Mouse (Mus musculus) layer of hippocampus, postnatal 25 days (tissue): Measurements from ENCODE around the gene Gsdmc4. TPM values are rescaled to one million over a fixed set of nuclear protein-coding genes. Genes with fewer than 3 reads are reported as not detected.
A peak's percentile ranks its signal among the peaks of the same experiment; 100 is the strongest.
"Not testable (repeated sequence)": the region's sequence is repeated elsewhere in the genome, so short reads cannot be mapped to it uniquely, and the experiment has no call there.

Experiments
- DNase-seq, 2 experiments: peaks; one replicate each; pipeline ENCODE4 v3.0.0; 2022; ENCODE audit warnings: mixed read lengths in 2 of 2, low spot score in 1 of 2; ENCODE audit errors: extremely low spot score in 1 of 2
- total RNA-seq, 2 experiments: library from RNA; stranded (reverse); gene quantifications; 2 replicates each; pipeline ENCODE4 v1.2.3; 2021

Gsdmc4 gene
- total RNA-seq = not detected

- not testable (repeated sequence) for DNase-seq
These were observed at the start of gene Gsdmc4 for GRCm38 (mm10) chr15:63912197-63912596. TSS of gene Gsdmc4 (minus strand) at chr15:63912297.

GRCm38 (mm10) chr15:63960542-63960941 lies 48.4 kb upstream of the Gsdmc4 start:
- no peak for DNase-seq

GRCm38 (mm10) chr15:63957553-63957952 lies 45.5 kb upstream of the Gsdmc4 start:
- DNase-seq = no peak

GRCm38 (mm10) chr15:63953256-63953655 lies 41.2 kb upstream of the Gsdmc4 start:
- no peak for DNase-seq

GRCm38 (mm10) chr15:63941221-63941620 lies 29.1 kb upstream of the Gsdmc4 start:
- no peak for DNase-seq

- no peak for DNase-seq
These were observed 20.6 kb upstream of the Gsdmc4 start for GRCm38 (mm10) chr15:63932656-63933055.

GRCm38 (mm10) chr15:63931404-63931803 lies 19.3 kb upstream of the Gsdmc4 start:
- no peak for DNase-seq

GRCm38 (mm10) chr15:63930107-63931041 lies 18.3 kb upstream of the Gsdmc4 start:
- no peak for DNase-seq

- no peak for DNase-seq
These were observed 14.1 kb upstream of the Gsdmc4 start for GRCm38 (mm10) chr15:63926201-63926600.

GRCm38 (mm10) chr15:63924484-63924883 lies 12.4 kb upstream of the Gsdmc4 start:
- no peak for DNase-seq

GRCm38 (mm10) chr15:63921618-63922017 lies 9.5 kb upstream of the Gsdmc4 start:
- not testable (repeated sequence) for DNase-seq

GRCm38 (mm10) chr15:63919728-63920127 lies 7.6 kb upstream of the Gsdmc4 start:
- DNase-seq = not testable (repeated sequence)

GRCm38 (mm10) chr15:63916584-63916983 lies 4.5 kb upstream of the Gsdmc4 start:
- DNase-seq = not testable (repeated sequence)

GRCm38 (mm10) chr15:63909896-63910295 lies 2.2 kb downstream of the Gsdmc4 start:
- DNase-seq = not testable (repeated sequence)

GRCm38 (mm10) chr15:63895560-63896353 lies 16.3 kb downstream of the Gsdmc4 start:
- peak in 1 of 2 experiments; percentile 45 for DNase-seq

GRCm38 (mm10) chr15:63888440-63888839 lies 23.7 kb downstream of the Gsdmc4 start:
- not testable (repeated sequence) for DNase-seq

- not testable (repeated sequence) for DNase-seq
These were observed 24.1 kb downstream of the Gsdmc4 start for GRCm38 (mm10) chr15:63887949-63888348.

- not testable (repeated sequence) for DNase-seq
These were observed 33.6 kb downstream of the Gsdmc4 start, which contains the start of gene Gsdmc3 for GRCm38 (mm10) chr15:63878458-63878857. TSS of gene Gsdmc3 (minus strand) at chr15:63878558.

GRCm38 (mm10) chr15:63876160-63876559 lies 35.9 kb downstream of the Gsdmc4 start:
- DNase-seq = not testable (repeated sequence)

- DNase-seq = peak in 1 of 2 experiments; percentile 19
These were observed 50.1 kb downstream of the Gsdmc4 start for GRCm38 (mm10) chr15:63861965-63862364.
